Mouse (Mus musculus): ENCODE results near the gene Grik4.
A peak's percentile ranks its signal among the peaks of the same experiment; 100 is the strongest.

Grik4 gene

DNA sequence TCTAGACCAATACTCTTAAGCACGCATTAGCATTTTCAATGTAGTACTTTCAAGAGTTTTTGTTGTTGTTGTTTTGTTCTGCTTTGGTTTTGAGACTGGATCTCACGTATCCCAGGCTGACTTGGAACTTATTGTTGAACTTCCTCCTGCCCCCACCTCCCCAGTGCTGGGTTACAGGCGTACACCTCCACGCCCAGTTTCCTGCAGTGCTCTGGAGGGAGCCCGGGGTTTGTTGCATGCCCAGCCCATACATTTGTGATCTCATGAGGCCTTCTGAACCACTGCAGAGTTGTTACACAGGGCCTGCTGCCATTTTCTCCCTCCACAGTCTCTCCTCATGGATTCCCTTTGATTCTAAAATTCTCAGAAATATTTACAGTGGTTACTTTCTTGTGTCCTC, 201.9 kb downstream of the Grik4 start:
- no peak for DNase-seq (ENCODE audit: low spot score)

DNA sequence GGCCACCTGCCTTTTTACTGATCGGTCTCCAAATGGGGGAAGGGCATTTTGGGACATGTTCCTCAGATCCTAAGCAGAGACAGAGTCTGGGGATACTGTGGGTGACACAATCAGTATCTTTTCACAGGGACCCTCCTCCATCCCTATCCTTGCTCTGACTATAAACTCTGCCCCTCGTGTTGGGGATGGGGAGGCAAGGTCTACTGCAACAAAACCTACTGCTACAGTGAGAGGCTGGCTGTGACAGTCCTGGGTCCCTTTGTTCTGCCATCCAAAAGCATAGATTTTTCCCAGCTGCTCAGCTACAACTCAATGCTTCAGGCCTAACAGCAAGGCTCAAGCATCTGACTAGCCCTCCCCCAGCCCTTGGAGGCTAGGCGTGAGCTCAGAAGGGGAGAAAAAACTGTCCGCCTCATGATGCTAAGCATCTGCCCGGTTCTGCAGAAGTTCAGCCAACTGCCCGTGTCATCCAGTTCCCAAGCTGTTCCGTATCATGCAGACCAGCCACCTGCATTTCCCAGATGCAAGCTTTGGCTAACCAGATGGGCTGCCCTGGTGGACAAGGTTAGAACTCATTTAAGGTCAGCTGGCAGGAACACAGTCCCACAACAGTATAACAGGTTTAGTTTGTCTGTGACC, 207.5 kb downstream of the Grik4 start:
- DNase-seq (ENCODE audit: low spot score) = no peak

DNA sequence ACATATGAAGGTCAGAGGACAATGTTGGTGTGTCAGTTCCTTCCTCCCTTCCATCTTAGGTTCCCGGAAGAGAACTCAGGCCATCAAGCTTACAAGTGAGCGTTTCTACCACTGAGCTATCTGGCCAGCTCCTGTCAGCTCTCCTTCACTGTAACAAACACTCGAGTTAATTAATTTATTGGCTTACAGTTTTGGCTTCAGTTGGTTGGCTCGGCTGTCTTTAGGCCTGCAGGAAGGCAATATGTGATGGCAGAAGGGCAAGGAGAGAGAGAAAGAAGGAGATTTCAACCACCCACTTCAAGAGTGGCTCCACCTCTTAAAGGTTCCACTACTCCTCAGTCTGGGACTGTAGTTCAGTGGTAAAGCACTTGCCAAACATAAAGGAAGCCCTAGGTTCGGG, 209.2 kb downstream of the Grik4 start:
- no peak for DNase-seq (ENCODE audit: low spot score)

DNA sequence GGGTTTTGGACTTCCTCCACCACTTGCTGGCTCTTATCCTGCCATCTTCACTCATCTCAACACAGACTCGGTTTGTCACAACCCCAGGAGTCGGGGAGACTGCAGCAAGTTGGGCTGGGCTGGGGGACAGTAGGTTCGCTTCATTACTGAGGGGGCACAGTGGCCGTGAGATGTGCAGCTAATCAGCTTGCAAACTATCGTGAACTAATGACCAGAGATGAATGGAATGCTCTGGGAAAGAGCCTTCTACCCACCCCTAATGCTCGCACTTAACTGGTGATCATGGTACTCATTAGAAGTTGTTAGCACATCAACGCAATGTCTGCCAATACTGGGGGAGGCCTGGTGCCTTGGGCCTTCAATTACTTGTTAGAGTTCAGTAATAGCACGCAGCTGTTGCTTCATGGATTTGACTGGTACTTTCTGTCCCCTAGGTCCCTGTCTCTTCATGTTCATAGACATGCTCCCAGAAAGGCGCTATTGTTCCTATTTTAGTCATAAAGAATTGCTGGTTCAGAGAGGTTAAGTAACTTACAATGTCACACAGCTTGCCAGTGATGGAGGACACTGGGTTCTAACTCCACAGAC, 211.5 kb downstream of the Grik4 start:
- DNase-seq (ENCODE audit: low spot score) = no peak

DNA sequence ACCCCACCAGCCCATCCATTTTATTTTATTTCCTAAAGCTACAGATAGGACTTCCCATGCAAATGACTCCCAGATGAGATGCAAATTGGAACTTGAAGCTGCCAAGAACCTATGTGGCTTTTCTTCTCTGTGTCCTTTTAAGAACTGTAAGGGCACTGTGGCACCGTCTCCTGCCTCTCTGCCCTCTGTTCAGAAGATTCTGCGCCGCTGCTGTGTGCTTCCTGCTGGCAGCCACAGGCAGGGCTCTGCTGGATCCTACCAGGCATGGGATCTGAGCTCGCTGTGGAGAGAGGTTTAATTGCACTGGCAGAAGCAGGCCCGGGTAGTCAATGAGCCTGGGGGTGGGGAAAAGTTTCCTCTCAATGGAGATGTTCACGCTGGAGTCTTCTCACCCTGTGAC, 215.8 kb downstream of the Grik4 start:
- no peak for DNase-seq (ENCODE audit: low spot score)

DNA sequence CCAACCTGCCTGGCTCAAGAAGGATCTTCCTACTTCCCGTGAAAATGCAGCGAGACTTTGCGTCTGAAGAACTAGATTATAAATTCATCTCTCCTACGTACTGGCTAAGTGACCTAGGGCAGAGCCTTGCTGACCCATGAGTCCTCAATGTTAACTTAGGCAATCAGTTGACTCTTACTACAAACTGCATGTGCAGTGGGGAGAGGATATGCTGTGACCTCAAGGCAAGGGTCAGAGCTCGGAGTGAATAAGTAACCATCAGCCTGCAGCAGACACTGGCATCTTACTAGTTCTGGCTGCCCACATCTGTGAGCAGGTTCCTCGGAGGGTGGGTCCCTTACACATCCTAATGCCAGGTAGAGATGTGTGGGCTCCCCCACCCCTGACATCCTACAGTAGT, 216.6 kb downstream of the Grik4 start:
- DNase-seq (ENCODE audit: low spot score) = no peak

DNA sequence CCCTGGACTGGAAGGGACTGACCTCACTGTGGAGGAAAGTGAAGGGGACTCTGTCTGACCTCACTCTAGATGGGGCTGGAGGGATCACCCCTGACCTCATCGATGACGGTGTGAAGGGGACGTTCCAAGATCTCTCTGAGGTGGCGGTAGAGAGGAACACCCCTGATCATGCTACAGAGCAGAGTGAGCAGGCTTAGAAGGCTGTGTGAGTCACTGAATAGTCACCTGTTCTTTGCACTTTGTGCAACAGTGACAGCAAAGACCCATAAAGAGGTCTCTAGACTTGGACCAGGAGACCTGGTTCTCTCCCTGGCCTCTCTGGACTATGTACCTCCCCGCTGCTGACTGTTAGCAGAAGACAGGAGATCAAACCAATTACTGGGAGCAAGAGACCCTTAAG, 217.1 kb downstream of the Grik4 start:
- DNase-seq (ENCODE audit: low spot score) = no peak

DNA sequence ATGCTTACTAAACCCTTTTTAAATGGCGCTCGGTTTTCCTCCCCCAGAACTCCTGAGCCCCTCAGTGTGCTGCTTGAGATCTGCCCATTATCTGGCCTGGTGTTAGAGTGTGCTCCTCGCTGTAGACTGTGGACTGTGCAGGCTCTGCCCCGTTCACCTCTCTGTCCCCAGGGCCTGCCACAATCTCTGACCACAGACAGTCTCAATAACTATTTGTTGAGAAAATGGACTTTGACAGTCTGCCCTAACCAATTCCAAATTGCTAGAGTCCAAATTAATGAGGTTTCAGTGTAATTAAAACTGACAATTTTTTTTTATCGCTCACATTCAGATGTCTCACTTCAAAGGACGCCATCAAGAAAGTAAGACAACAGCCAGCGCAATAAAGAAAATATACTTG, 220.2 kb downstream of the Grik4 start:
- no peak for DNase-seq (ENCODE audit: low spot score)

DNA sequence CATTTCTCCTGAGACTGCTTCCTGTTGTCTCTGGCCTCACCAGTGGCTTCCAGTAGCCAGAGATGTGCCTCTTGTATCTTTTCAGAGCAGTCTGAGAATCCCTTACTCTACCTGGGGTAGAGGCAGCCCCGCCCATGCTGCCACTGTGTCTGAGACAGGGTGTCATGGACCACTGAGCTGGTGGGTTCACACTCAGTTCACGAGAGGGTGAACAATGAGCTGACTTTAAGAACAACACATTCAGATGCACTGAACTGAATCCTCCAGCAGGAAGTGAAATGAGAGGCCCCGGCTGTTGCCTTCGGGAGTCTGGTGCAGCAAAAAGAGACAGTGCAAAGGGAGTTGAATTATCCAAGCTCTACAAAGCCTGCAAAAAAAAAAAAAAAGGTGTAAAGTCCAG, 221.8 kb downstream of the Grik4 start:
- DNase-seq (ENCODE audit: low spot score) = no peak

DNA sequence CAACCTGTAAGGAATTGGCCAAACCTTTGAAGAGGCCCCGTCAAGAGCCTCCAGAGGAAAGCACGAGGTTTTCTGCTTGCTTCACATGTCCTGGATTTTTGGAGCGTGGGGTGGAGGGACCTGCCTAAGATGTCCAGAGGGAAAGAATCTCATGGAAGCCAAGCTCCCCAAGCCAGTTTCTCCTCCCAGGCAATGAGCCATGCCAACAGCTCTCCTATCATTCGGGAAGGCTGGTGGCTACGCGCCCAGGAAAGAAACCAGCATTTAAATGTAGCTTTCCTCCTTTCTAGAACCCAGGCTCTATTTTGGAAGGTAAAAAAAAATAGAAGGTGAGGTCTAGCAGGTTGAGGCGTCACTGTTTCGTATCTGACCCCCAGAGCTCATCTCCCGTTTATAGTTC, 222.6 kb downstream of the Grik4 start:
- DNase-seq (ENCODE audit: low spot score) = no peak

DNA sequence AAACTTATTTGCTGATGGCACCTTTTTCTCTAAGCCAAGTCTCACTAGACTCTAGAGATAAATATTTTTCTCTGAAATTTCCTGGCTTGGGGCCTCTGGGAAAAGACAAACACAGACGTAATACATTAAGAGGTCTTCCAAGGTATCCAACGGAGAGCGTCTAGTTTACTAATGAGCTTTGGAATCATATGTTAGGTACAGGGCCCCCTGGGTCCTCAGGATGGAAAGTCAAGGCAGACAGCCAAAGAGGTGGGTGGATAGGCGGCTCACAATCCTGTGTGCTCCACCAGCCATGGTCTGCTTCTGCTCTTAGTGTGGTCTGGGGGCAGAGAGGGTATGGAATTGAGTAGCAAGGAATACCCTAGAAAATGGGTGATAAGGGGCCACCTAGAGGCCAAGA, 223.1 kb downstream of the Grik4 start:
- no peak for DNase-seq (ENCODE audit: low spot score)

DNA sequence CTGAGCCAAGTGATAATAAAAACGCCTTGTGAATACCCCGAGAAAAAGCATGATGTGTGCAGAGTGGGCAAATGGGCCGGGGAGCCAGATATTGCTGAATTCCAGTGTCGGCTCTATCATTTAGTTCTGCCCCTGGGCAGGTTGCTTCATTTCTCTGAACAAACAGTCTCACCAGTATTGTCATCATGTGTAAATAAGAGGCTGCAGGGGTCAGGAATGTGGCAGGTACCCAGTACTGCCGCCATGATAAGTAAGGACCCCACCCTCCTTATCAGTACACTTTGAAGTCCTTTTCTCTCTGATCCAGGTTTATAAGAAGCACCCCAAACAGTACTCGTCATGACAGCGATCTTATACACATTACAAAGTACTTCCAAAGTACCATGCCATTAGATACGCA, 230.4 kb downstream of the Grik4 start:
- no peak for DNase-seq (ENCODE audit: low spot score)

DNA sequence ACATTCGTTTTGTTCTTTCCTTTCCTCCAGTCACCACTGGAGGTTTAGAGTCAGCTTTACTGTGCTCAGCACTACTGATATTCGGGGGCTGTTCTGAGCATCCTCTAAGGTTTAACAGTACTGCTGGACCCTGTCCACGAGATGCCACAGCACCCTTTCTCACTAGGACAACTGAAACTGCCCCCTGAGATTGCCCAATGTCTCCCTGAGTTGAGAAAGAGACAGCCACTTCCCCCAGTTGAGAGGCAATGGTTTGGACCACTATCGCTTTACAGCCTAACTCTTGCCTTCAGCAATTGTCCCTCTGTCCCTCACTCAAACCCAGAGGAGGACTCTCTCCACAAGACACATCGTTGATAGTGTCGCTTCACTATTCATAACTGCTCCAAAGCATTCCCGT, 238.4 kb downstream of the Grik4 start:
- no peak for DNase-seq (ENCODE audit: low spot score)

DNA sequence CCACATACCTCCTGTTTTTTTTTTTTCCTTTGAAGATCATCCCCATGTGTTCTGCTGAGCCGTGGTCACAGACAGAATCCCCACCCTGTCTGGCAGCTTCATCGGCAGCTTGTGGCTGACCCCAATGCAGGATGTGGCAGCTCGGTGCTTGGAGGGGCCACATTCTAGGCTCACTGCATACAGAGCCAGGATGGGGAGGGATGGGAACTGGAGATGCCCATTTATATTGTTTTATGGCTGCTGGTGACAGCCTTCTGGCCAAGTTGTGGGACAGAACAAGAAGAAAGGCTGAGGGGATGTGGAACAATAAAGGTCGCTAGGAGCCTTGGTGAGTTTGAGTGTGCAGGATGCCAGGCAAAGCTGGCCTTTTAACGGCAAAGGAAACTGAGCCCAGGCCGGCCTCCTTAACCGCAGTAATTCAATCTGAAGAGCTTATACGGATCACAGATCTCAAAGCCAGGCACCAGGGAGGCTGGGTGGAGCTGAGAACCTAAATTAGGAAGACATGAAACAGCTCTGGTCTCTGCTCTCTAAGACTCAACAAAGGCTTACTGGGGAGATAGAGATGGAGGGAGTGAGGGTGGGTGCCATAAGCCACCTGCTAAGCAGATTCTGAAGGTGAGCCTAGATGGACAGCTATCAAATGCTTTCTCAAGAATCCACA, 241.0 kb downstream of the Grik4 start:
- no peak for DNase-seq (ENCODE audit: low spot score)

DNA sequence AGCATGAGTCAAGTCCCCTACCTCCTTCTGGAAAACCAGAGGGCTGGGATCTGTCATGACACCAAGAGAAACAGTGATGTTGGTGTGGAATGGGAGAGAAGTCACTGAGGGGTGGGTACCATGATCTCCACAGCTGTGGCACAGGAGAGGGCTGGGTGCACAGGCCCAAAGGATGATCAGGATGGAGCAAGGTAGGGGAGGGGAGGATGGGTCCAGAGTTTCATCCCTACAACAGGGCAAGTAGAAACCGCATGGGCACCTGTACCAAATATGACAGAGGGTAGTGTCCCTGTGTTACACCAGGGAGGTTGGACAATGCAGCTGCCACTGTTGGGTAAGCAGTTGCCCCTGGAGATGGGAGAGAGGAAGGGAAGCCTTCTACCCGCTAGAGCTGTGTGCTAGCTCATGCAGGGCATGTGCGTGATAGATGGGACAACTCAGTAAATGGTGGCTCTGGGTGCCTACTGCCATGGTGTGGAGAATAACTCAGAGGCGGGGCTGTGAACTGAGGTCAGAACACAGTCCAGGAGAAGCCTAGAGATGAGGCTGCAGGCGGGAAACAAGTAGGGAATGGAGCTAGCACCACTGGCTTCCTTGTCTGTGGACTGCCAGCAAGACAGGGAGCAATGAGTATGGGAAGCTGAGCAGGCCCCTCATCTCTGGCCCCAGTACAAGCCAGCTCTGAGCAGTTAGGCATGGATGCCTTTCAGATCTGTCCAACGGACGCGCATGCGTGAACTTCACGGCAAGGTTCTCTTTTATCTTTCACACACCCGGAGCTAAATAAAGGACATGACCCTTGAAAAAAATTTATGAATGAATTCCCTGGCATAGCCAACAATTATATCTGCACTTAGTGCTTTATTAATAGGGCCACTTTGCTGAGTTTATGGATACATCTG, 241.8 kb downstream of the Grik4 start:
- no peak for DNase-seq (ENCODE audit: low spot score)

DNA sequence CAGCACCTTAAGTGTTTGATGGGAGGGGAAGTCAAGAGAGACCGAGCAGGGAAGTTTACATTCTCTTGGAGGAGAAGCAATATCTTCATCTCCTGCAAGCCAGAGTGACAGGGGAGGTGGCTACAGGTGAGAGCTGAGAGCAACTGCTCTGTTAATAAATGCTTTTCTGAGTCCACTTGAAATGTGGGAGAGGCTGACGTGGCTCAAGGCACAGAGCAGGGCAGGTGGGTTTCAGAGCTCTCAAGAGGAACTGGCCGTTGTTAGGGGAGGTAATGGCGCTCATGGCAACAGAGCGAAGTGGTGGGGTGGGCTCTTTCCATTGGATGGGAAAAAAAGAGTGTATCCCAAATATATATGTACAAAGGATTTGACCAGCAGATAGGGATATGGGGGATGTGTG, 242.6 kb downstream of the Grik4 start:
- no peak for DNase-seq (ENCODE audit: low spot score)

DNA sequence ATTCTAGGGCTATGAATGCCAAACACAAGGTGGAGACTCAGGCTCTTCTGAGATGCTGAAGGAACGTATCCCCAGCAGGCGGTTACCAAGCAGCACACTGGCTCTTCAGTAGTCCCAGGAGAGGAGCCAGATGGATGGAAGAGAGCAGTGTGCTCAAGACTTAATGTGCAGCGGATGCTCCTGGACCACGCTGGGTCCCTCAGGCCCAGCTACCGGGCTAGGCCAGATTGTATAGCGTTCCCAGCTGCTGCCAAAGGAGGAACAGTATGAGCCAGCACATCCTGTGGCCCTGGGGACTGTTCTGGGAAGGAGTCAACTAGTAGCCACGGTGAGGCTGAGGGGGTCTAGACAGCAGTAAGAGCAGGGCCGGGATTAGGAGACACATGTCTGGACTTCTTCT, 251.3 kb downstream of the Grik4 start:
- DNase-seq (ENCODE audit: low spot score) = no peak

DNA sequence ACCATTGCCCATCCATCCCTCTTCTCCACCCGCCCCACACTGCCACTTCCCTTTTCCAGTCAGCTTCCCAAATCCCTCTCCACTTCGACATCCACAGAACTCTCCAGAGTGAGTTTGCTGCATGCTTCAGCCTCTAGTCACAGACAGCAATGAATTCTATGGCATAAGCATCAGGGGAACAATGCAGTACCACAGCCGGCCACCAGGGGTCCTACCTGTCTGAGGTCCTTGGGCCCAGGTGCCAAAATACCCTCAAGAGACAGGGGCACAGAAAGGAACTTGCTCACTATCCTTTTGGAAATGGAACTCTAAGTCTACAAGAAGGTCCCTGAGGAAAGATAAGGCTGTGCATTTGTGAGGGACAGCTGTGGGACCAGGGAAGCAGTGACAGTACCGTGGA, 256.1 kb downstream of the Grik4 start:
- DNase-seq (ENCODE audit: low spot score) = peak; percentile 46

DNA sequence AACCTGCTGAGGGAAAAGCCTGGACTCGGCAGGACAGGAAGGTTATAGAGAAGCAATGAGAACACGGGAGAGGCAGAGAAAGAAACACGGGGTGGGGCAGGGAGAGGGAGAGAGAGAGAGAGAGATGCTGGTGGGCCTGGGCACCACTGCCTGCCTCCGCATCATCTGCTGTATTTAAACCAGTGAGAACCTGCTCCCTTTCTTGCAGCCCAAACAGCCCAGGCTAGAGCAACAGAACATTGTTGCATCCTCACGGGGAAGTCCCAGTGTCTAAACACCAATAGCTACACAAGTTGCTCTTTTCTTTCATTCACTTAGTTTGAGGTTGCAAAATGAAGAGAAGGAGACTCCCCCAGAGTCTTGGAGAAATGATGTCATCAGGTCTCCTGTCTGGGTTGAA, 258.2 kb downstream of the Grik4 start:
- no peak for DNase-seq (ENCODE audit: low spot score)

DNA sequence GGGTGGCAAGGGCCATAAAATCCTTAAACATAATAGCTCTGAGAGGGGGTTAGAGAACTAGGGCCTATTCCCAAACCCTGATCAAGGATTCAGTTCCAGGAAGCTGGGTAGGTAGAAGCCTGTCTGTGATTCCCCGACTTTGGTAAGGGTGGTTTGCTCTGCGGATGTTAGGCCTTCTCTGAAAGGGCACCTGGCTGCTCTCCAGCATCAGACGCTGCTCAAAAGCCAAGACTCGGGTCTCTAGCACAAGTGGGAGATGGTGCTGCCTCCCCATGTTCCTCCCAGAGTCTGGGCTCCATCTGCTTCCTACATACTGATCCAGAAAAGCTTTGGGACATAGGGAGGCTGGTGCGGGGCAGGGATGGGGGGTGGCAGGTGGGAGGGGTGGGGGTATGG, 270.3 kb downstream of the Grik4 start:
- no peak for DNase-seq (ENCODE audit: low spot score)

DNA sequence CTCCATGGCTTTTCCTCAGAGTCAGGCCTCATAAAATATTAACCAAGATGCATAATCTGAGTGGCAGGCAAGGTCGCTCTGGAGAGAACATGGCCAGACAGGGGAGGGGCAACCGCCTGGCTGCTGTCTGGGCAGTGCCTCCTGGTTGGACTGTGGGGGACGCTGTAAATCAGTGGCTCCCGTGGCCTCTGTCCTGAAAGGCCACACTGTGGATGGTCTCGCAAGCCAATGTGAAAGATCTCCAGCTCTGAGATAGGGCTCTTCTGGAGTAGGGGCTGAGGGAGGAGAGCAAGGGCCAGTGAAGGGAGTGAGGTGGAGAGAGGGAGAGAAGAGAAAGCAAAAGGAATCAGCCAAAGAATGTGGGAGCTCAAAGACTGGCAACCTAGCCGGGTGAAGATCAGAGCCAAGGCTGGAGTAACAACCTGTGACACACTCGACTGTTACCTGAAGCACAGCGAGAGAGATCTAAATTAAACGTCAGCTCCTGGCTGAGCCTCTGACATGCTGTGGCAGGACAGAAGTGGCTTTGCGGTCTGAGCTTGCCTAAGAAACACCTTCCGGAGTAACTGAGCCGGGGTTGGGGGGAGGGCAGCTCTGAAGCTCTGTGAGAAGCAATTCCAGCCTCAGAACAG, 270.8 kb downstream of the Grik4 start:
- no peak for DNase-seq (ENCODE audit: low spot score)

DNA sequence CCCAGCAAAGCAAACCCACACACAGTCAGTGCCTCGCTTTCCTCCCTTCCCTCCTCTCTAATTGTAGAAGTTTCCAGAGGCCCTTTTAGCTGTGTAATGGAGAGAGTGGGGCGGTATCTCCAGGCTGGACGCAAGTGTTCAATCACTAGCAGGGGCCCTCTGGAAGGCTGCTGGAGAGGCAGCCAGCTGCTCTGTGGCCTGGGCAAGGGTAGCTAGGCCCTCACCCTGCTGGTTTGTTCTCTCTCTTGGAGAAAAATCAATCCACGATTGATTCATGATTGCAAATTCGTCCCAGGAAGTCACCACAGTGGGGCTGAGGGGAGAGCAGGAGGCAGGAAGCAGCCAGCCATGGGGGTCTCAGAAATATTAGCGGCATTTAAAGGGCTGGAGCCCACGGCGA, 271.3 kb downstream of the Grik4 start:
- DNase-seq (ENCODE audit: low spot score) = no peak
